Mouse (Mus musculus) heart, postnatal 0 days (tissue): ENCODE results near the gene Xxylt1.

ENCODE experiments used
- CTCF ChIP-seq: IDR thresholded peaks from 2 replicates; pipeline ENCODE4 v1.5.1; 2016; ENCODE audit warnings: antibody characterized with exemption, control low read depth, low read depth
- EP300 ChIP-seq: IDR thresholded peaks from 2 replicates; pipeline ENCODE4 v1.6.1; 2016; ENCODE audit warnings: antibody characterized with exemption, low read depth

DNA sequence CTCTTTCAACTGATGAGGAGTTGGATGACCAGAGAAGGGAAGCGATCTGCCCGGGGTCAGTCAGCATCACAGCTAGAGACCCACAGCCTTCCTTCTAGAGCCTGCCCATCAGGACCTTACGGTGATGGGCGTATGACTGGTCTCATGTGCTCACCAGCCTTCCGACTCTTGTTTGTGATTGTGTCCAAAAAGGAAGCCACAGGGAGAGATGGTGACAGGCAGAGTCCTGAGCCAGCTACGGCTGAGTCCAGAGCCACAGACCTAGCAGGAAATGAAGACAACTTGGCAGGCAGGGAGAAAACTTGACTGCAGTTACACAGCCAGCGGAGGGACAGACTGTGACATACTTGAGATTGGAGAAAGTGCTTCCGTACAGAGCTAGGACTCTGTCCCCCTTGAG, 147.9 kb downstream of the Xxylt1 start:
- TF ChIP-seq CTCF (no peak), EP300 (no peak)
